Mouse (Mus musculus) left cerebral cortex, adult 9 months (tissue): ENCODE data around the gene Hist1h4f.

Experiments
- DNase-seq, 2 experiments: peaks; one replicate each; pipeline ENCODE4 v3.0.0; 2022; ENCODE audit warnings: low spot score in 2 of 2

The Hist1h4f gene

DNA sequence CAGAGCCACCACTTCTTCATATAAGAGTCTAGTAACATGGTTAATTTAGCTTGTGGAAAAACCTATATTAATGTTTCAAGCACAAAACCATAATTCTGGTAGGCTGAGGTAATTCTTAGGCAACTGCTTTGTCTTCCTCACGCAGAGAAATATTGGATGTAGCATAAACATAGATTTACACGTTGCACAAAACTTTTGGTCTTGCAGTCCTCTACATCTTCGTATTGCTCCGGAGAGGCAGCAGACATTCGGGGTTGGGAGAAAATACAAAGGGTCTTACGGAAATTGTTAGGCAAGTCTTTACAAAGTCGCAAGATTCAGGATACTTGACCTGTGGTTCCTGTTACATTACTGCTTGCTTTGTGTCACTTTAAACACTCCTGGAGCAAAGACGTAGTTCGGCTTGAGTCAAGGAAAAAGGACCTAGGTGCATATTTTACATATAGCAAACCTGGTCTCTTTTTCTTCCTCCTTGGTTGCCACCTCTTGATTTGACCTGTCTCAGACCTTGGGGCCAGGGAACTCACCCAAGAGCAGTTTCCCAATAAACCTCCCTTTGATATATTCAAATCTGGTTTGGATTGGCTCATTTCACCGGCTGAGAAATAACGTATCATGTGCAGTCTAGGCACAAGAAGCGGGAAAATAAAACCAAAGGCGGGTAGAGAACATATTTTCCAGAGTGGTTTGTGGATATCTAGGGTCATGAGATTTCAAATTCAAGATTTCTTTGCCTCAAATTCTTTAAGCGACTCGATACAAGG, 16.9 kb downstream of the Hist1h4f start:
- peak in 1 of 2 experiments; percentile 45 for DNase-seq

DNA sequence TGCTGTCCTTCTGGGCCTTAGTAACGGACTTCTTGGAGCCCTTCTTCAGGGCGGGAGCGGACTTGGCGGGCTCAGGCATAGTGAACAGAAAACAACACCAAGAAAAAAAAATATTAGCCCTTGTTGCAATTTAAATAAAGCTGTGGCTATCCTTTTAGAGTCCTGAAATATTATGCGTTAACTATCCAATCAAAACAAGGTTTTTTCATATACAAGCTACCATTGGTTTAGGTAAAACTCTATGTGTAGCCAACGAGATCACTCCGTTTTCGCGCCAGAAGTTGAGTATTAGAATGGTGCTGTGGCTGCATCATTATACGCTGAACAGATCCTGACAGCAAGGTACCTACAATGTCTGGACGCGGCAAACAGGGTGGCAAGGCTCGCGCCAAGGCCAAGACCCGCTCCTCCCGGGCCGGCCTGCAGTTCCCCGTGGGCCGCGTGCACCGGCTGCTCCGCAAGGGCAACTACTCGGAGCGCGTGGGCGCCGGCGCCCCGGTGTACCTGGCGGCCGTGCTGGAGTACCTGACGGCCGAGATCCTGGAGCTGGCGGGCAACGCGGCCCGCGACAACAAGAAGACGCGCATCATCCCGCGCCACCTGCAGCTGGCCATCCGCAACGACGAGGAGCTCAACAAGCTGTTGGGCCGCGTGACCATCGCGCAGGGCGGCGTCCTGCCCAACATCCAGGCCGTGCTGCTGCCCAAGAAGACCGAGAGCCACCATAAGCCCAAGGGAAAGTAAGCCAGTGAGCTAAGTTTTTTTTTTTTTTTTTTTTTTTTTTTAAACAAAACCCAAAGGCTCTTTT, 17.7 kb downstream of the Hist1h4f start, which contains the start of gene Hist1h2af:
TSS of gene Hist1h2af (plus strand) at position 347 of the 808 bp plus-strand sequence.
- DNase-seq: peak; percentile 78 to 84

DNA sequence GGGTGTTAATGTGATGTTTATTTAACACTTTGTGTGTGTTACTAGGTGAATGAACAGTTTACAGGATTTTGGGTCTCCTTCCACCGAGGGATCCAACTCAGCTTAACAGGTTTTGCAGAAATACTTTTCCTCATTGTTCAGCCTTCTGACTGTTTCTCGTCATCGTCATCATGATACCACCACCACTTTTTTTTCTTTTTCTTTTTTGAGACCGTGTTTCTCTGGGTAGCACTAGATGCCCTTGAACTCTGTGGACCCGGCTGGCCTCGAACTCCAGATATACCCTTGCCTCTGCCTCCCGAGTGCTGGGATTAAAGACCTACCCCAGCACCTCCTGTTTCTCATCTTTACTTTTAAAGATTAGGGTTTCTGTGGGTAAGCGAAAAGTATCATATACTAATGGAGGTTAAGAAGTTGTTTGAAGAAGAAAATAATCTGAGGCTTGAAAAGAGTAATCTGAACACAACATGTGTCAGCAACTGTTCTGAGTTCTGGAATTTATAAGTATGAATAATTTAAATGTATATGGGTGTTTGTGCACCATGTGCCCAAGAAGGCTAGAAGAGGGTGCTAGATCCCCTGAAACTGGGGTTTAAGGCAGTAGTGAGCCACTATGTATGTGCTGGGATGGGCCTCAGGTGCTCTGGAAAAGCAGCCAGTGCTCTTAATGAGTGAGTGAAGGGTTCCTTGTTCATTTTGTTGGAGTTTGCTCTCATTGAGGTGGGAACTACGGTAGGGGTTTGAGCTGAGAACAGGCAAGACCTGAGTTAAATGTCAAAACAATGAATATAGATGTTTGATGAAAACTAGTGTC, 19.0 kb downstream of the Hist1h4f start:
- DNase-seq: no peak

DNA sequence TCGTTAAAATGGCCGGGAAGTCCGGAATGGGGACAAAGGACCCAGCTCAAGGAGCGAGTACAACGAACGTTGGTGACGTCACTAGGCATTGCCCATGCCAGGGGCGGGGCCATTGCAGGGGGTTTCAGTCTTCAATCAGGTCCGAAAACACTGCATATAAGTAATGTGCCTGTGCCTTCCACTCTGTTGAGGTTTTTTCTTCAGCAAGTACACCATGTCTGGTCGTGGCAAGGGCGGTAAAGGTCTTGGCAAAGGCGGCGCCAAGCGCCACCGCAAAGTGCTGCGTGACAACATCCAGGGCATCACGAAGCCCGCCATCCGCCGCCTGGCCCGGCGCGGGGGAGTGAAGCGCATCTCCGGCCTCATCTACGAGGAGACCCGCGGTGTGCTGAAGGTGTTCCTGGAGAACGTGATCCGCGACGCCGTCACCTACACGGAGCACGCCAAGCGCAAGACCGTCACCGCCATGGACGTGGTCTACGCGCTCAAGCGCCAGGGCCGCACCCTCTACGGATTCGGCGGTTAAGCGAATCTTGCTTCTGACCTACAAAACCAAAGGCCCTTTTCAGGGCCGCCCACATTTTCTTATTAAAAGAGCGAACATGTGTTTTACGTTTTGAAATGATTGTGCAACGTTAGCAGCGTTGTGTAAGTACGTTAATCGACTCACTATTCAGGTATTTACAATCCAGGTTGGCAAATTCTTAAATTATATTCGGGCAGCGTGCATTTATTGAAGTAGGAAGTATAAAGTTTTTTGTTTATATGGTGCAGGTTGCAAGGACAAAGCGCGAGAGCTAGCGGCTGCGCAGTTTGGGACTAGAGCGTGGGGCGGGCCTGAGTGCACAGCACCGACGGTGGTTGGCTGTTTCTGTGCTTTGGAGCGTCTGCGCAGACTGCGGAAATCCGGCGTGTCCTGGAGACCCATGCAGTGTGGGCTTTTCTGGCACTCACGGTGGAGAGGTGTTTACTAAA, 20.3 kb downstream of the Hist1h4f start, which contains the start of gene Hist1h4h:
TSS of gene Hist1h4h (plus strand) at position 150 of the 975 bp plus-strand sequence.
- DNase-seq: peak; percentile 97 to 98

DNA sequence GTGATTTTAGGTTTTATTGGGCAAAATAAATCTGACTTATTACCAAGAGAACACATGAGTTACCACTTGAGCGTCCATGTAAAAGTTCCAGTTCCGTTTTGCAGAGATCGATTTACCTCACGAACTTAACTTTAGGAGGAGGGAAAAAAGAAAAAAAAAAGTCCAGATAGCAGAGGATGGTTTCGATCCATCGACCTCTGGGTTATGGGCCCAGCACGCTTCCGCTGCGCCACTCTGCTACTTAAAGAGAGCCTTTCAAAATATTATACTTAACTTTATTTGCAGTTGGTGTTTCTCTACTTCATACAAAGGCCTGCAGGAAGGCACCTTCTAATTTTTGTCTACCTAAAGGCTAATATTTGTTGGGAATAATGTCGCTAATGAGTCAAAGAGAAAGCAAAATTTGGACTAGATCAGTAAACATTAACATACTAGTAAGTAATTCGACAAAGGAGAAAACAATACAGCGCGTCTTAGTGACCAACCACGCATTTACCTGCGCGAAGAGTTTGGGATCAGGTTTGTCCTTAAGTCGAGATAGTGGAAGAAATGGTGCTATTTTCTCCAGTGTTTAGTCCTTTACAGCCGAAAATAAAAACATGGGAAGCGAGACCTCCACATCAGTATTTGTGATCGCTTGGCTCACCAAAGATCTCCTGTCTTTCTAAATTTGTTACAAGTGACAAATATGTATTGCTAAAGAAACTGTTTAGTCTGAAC, 21.1 kb downstream of the Hist1h4f start:
- peak; percentile 59 to 84 for DNase-seq

DNA sequence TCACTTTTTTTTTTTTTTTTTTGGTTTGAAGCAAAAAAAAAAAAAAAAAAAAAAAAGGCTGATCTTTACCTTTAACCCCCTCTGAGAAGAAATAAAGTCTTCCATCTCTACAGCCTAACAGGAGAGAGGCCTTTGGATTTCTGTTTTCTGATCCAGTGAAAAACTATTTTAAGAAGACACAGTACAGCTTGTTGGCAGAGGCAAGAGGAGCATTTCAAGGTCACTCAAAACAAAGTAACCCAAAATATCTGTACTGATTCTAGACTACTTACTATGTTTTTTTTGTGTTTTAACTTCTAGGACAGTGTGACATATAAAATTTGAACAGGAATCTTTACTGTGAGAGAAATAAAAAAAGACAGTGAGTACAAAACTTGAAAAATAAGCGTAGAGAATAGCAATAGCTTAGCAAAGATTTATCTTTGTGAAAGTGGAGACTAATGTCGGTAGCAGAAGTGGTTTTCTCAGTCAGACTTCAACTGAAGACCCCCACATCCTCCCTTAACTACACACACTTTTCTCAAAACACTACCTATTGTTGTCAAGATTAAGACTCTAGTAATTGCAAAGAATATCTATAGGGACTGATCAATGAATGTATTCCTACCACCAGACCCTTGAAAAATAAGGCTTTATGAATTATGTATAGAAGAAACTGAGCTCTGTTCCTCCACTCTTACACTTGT, 21.8 kb downstream of the Hist1h4f start:
- DNase-seq: no peak

DNA sequence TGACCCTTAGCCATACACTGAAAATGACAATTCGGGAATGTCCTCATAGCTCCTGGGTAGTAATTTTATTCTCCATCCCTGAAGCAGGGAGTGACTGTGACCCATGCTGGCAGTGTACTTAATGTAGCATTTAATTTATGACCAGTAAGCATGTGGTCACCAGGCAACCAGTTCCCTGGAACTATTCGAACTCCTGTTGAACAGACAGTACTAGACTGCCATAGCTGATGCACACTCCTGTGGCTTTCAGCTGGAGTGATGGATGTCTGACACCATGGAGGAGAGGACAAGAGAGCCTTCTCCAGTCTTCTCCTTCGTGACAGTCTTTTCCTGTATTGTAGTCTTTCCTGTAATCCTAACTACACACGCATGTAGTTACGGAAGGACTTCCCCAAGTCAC, 22.4 kb downstream of the Hist1h4f start:
- DNase-seq: no peak

DNA sequence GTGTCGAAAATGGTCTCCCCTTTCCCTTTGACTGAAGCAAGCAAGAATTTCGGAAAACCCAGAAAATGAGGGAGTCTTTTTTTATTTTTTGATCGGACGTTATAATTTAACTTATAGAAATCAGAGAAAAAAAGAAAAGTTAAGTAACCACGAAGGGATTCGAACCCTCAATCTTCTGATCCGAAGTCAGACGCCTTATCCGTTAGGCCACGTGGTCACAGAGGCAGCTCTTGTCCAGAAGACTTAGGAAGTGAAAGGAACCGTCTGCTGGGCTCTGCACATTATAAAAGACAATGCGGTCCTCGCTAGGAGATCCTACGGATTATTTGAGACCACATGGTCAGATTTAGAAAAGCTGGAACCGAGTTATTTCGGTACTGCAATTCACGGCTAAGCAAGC, 25.1 kb downstream of the Hist1h4f start:
- DNase-seq: peak; percentile 78 to 96

DNA sequence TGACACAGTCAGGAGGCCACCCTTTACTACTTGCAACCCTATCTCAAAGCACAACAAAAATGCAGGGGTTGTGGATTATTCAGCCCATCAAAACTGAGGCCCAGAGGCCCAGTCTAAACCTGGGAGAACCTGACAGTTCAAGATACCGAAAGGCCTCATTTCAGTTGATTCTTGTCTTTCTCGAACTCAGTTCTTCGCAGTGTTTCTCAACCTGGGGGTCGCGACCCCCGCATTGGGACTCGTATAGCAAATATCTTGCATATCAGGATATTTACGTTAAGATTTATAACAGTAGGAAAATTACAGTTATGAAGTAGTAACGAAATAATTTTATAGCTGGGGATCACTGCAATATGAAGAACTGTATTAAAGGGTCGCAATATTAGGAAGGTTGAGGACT, 25.5 kb downstream of the Hist1h4f start:
- DNase-seq: no peak

DNA sequence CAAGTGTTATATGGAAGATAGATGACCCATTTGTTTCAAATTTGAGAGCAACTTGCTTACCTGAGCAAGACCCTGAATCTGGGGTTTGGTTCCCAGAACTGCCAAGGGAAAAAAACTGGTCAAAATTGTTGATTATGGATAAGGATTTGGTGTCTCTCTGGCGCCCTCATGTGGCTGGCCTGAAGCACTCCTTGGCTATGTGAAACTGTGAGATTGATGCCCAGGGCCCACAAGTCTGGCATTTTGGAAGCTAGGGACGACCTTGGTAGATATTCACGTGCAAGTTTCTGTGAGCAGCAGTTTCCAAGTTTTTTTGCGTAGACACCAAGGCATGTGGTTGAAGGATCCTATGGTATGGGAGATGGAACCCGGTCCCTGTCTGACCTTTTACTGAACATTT, 26.8 kb downstream of the Hist1h4f start:
- DNase-seq: peak in 1 of 2 experiments; percentile 63

DNA sequence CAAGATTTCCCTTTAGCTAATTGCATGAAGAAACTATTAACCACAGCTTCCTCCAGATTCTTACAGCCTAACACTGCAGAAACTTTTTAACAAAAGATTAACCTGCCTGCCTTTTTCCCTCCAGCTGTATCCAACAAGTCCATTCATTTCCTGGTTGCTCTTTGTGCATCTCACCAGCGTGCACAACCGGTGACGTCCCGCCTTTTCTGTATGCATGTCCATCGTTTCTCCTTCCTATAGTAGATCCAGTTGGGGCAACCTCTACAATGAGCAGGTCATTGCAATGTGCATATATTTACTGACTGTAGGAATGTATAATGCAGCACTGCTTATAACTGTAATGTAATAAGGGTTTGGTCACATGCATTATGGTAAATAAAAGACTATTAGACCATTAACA, 27.5 kb downstream of the Hist1h4f start:
- DNase-seq: no peak

DNA sequence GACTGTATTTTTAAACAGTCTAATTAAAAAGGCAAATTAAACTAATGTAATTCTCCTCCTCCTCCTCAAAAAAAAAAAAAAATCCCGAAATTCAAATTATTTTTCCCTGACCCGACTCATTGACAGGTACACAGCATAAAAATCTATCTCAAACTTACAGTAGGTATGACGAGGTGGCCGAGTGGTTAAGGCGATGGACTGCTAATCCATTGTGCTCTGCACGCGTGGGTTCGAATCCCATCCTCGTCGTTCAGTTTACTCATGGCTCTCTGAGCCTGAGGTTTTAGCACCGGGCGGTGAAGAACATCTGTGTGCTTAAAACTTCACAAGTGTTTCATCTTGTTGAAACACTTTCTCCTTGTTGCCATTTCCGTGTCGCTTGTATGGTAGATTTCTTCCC, 29.7 kb downstream of the Hist1h4f start:
- DNase-seq: peak in 1 of 2 experiments; percentile 86

DNA sequence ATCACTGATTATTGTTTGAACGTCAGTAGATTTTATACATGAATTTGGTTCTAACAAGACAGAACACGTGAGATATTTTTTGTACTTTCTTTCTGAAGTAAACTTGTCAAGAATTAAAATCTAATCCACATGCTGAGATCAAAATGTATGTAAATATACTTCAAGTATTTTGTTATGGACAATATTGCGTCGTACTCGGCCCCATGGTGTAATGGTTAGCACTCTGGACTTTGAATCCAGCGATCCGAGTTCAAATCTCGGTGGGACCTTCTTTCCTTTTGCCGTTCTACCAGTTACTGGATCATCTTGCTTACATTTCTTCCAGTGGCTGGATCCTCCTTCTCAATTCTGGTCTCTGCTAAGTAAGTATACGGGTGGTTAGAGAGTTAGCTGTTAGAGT, 32.0 kb downstream of the Hist1h4f start:
- DNase-seq: peak in 1 of 2 experiments; percentile 89

DNA sequence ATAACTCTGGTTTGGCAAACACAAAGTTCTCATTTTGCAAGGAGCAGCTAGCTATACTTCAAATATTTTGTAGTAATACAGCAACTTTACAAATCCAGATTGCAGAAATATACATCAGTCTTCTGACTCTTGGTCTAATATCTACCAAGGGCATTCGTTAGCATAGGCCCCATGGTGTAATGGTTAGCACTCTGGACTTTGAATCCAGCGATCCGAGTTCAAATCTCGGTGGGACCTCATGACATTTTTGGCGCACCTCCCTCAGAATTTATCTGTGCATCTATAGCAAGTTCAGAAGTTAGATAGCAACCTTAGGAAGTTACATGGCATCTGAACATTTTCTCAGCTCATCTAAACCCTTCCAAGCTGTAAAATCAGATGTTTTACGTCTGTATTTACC, 32.6 kb downstream of the Hist1h4f start:
- DNase-seq: peak; percentile 52 to 92

DNA sequence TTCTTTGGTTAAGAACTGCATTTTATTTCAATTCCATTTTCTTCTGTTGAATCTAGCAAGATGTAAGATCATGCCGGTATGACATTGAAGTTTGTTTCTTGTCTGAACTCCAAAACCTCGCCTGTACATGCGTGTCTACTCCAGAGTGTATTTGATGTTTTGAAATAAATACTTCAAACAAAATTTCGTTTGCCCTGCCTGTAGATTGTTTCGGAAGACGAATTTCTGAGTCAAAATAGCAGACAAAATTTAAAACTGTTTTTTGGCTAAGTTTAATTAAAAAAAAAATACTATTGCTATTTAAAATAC, 33.2 kb downstream of the Hist1h4f start:
- no peak for DNase-seq

DNA sequence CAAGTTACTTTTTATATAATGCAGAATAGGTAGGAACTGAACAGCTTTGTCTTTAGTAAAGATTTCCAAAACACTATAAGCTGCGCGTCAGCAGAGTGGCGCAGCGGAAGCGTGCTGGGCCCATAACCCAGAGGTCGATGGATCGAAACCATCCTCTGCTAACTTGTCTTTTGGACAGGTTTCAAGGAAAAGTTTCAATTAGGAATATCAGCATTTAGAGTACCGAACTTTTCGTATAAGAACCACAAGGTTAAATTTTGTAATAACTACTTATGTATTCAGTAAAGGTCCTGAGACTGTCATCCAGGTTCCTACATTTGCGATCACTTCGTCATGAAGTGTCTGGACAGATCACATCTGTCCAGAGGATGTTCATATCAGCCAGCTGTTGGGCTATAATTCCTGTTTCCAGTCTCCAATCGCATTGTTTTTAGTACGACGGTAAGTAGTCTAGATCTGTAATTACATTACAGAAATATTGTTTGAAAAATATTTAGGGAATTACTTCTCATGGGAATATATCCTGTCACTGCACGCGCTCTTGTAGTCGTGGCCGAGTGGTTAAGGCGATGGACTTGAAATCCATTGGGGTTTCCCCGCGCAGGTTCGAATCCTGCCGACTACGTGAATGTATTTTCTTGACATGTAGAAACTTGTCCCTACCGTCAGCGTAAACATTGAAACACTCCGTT, 33.7 kb downstream of the Hist1h4f start:
- peak; percentile 62 to 97 for DNase-seq

DNA sequence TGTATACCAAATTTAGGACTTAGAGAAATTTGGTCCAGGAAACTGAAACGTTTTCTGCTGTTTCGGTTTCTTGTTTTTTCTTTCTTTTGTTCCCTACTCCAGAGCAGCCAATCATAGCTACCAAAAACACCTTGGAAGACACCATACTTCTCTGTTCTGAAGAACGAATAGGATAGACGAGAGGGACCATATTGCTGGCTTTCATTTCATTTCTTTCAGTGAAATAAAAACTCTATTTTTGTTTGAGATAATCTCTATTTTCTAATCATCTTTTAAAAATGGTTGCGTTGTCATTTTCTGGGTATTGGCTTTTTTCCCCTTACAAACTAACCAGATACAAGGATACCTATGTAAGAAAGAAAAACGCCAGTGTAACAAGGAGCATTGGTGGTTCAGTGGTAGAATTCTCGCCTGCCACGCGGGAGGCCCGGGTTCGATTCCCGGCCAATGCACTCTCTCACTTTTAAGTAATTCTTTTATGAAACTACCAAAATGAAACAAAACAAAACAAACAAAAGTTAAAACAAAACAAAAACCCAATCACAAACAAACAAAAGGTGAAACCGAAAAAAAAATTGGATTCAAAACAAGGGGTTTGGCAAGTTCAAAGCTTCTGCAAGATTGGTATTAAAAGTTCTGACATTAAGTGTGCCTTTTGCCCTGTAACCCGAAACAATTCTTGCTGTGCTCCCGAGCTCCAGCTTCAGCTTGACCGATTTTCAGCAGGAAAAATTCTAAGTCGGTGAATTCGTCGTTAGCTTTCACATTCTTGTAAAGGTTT, 34.4 kb downstream of the Hist1h4f start:
- peak in 1 of 2 experiments; percentile 78 for DNase-seq
